Mouse (Mus musculus) erythroblast, embryonic 14.5 days (primary cell): Measurements from ENCODE around the gene Chst8.

Experiments used
- GATA1 ChIP-seq: IDR thresholded peaks from 2 replicates; pipeline ENCODE4 v1.6.1; 2012; ENCODE audit warnings: low read length, inconsistent platforms, mixed read lengths
- TAL1 ChIP-seq: IDR thresholded peaks from 3 replicates; pipeline ENCODE4 v1.6.1; 2012; ENCODE audit warnings: low read length, inconsistent platforms, mixed read lengths

- no peak for TF ChIP-seq GATA1
- no peak for TF ChIP-seq TAL1
Measured at GRCm38 (mm10) chr7:34798441-34799403, 13.8 kb downstream of the Chst8 start.
